Comparison of ENCODE assay signal across 10 mouse cellular contexts in the genomic region with DNA sequence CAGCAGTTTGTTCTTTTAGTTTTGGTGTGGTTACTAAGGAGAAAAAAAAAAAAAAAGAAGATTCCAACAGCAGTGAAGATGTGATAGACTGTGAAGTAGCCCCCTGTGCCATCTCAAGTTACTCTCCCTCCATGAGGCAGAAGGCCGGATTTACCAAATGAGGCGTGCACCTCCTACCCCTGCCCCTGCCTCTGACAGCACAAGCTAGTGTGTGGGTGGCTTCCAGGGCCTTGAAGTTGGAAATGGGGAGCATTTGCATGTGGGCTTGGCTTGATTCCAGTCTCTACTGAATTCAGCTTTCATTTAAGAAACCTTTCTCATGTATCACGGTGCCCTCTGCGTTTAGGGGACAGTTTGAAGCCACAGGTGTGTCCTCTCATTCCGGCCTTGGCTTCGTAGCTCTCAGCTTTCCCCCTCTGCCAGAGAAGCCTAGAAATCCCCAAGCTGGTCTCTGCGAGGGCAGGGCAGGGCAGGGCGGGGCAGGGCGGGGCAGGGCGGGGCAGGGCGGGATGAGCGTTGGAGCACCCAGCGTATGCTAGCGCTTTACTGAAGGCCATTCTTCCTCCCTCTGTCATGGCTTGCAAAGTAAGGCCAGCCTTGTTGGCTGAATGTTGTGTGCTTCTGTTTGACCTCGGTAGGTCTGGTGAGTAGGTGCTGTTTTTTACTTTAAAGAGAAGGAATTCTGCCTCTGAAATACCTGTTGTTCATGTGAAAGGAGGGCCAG. TPM values are rescaled to one million over a fixed set of nuclear protein-coding genes. Genes with fewer than 3 reads are reported as not detected.
DNase-seq lines count a peak whose midpoint lies in the region; ATAC-seq lines count a peak whose summit lies in the region.
"Had no signal": no experiment of that assay in that cellular context is flagged by ENCODE, and none has a peak within 500 bp of the region (broad histone marks: within the 10 kb centered on the region; RNA-seq: fewer than 3 reads in every experiment).

No protein-coding gene starts in this region.

- no peak overlapping the region for H3K4me3 ChIP-seq in hindbrain, embryonic 12.5 days
- H3K4me3 ChIP-seq in hindbrain, embryonic 14.5 days (replicated peaks; ENCODE audit: low read length) = no peak overlapping the region
- H3K4me3 ChIP-seq in embryonic facial prominence, embryonic 11.5 days (ENCODE audit: low read depth, low read length) = no peak overlapping the region

- no peak overlapping the region for H3K9ac ChIP-seq in hindbrain, embryonic 12.5 days
- no peak overlapping the region for H3K9ac ChIP-seq in hindbrain, embryonic 14.5 days
- H3K9ac ChIP-seq in embryonic facial prominence, embryonic 11.5 days (replicated peaks; ENCODE audit: low read length) = no peak overlapping the region

- 0 out of 2 replicates have a peak overlapping the region, but pooled peaks have one; percentile 3 for H3K4me2 ChIP-seq in hindbrain, embryonic 12.5 days (replicated peaks)
- H3K4me2 ChIP-seq in hindbrain, embryonic 14.5 days (replicated peaks) = no peak overlapping the region
- no peak overlapping the region for H3K4me2 ChIP-seq in embryonic facial prominence, embryonic 11.5 days (ENCODE audit: low read depth, low read length)

- H3K27ac ChIP-seq in hindbrain, embryonic 12.5 days = no peak overlapping the region
- no peak overlapping the region for H3K27ac ChIP-seq in hindbrain, embryonic 14.5 days
- H3K27ac ChIP-seq in embryonic facial prominence, embryonic 11.5 days (replicated peaks; ENCODE audit: low read depth, low read length) = no peak overlapping the region
- H3K27ac ChIP-seq: macrophage had no signal

- DNase-seq in hindbrain, embryonic 14.5 days (ENCODE audit: low spot score) = no peak
- DNase-seq in ES-CJ7 (ENCODE audit: low read depth, low spot score) (peak; percentile 89), liver (peak; percentile 75)
- DNase-seq in embryonic facial prominence, embryonic 11.5 days (ENCODE audit: low spot score) = peak; percentile 15
- DNase-seq in thymus, postnatal 25 days = no peak
- DNase-seq in cerebellum, postnatal 36 days = no peak
- DNase-seq in ovary, postnatal 10 days (ENCODE audit: low spot score) = no peak
- DNase-seq: heart, adult 18-20 months had no signal

- no peaks in the 10 kb centered on the region for H3K9me3 ChIP-seq in hindbrain, embryonic 12.5 days (replicated peaks)
- H3K9me3 ChIP-seq in hindbrain, embryonic 14.5 days (ENCODE audit: control insufficient read depth, low read length) = no peaks in the 10 kb centered on the region
- H3K9me3 ChIP-seq in embryonic facial prominence, embryonic 11.5 days (replicated peaks; ENCODE audit: control insufficient read depth, low read length) = no peaks in the 10 kb centered on the region

- no peaks in the 10 kb centered on the region for H3K36me3 ChIP-seq in hindbrain, embryonic 12.5 days
- no peaks in the 10 kb centered on the region for H3K36me3 ChIP-seq in hindbrain, embryonic 14.5 days (replicated peaks; ENCODE audit: control insufficient read depth, insufficient read depth)
- H3K36me3 ChIP-seq in embryonic facial prominence, embryonic 11.5 days (replicated peaks; ENCODE audit: control insufficient read depth, insufficient read depth, low read depth, low read length) = no peaks in the 10 kb centered on the region

- WGBS in hindbrain, embryonic 12.5 days = 28% methylated on average over 15 of the region's 15 CpGs
- 29% methylated on average over 15 of the region's 15 CpGs for WGBS in hindbrain, embryonic 14.5 days
- WGBS in embryonic facial prominence, embryonic 11.5 days = 34% methylated on average over 15 of the region's 15 CpGs

- peak; percentile 53; the same call in 1 of the 2 replicates for ATAC-seq in hindbrain, embryonic 12.5 days (ENCODE audit: low FRiP score)
- no peak for ATAC-seq in hindbrain, embryonic 14.5 days (ENCODE audit: low FRiP score)
- no peak for ATAC-seq in embryonic facial prominence, embryonic 11.5 days (replicated peaks; ENCODE audit: insufficient number of reproducible peaks, low FRiP score, low TSS enrichment, low read depth)

- no peaks in the 10 kb centered on the region for H3K27me3 ChIP-seq in hindbrain, embryonic 12.5 days
- H3K27me3 ChIP-seq in hindbrain, embryonic 14.5 days (ENCODE audit: control insufficient read depth, insufficient read depth, low read length) = no peaks in the 10 kb centered on the region
- H3K27me3 ChIP-seq in embryonic facial prominence, embryonic 11.5 days (ENCODE audit: control insufficient read depth, insufficient read depth, low read length) = no peaks in the 10 kb centered on the region

- peaks cover 21% of the 10 kb centered on the region for H3K4me1 ChIP-seq in hindbrain, embryonic 12.5 days
- H3K4me1 ChIP-seq in hindbrain, embryonic 14.5 days (replicated peaks; ENCODE audit: control insufficient read depth, insufficient read depth, low read length) = no peaks in the 10 kb centered on the region
- H3K4me1 ChIP-seq in embryonic facial prominence, embryonic 11.5 days (ENCODE audit: control insufficient read depth, insufficient read depth, low read length) = no peaks in the 10 kb centered on the region; the same call in 1 of the 2 replicates

RNA-seq across cellular contexts. Expression of a gene that starts 21.6 kb away (rescaled TPM):
- 14.2 and 15.0 TPM in 2 replicates for polyA plus RNA-seq in hindbrain, embryonic 12.5 days (2016; fragmentation: Nextera tagmentation; extraction: Ambion mirVana)
- 19.0 and 23.5 TPM in 2 replicates for polyA plus RNA-seq in hindbrain, embryonic 14.5 days (2014; fragmentation: Nextera tagmentation; extraction: Ambion mirVana)
- polyA plus RNA-seq in embryonic facial prominence, embryonic 11.5 days (2014; fragmentation: Nextera tagmentation; extraction: Ambion mirVana) = 10.9 and 14.4 TPM in 2 replicates

Comparison
In these comparisons a context has a peak if more than half of its experiments do, and no peak if none do; other contexts are left out.
1. DNase-seq: peak in ES-CJ7 (single experiment), embryonic facial prominence, embryonic 11.5 days (single experiment) and liver (single experiment); none in hindbrain, embryonic 14.5 days (single experiment), thymus, postnatal 25 days (single experiment), cerebellum, postnatal 36 days (0 of 2) and ovary, postnatal 10 days (single experiment).